In the genomic region with DNA sequence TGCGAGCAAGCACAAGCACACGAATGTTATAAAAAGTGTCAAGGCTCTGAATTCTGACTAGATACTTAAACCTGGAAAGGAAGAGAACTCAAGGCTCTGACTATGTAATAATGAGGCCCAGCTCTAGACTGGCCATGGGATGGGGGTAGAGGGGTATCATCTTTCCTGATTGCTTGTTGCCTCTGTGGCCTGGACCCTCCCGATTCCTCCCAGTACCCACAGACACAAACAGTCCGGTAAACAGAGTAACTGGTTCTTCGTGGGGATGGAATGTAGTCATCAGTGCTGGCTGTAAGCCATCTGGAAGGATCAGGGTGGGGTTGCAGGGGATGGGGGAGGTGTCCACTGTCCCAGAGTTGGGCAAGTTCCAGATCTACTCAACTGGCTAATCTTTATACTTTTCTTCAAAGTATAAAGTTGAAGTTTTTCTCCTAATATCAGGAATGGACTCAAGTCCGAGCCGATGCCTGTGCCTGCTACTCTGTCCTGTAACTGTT, we compare ENCODE assay signal across 13 mouse cellular contexts. TPM values are rescaled to one million over a fixed set of nuclear protein-coding genes. Genes with fewer than 3 reads are reported as not detected.
DNase-seq lines count a peak whose midpoint lies in the region; ATAC-seq and TF ChIP-seq lines count a peak whose summit lies in the region.
"Had no signal": no experiment of that assay in that cellular context is flagged by ENCODE, and none has a peak within 500 bp of the region (broad histone marks: within the 10 kb centered on the region; RNA-seq: fewer than 3 reads in every experiment).

No protein-coding gene starts in this region.

- peak; percentile 18 for DNase-seq in adrenal gland, adult 2 months
- no peak for DNase-seq in adrenal gland, postnatal 10 days
- DNase-seq in testis, postnatal 14 days (ENCODE audit: low spot score), result peak; percentile 22
- DNase-seq in testis, postnatal 10 days (ENCODE audit: low spot score), result no peak
- DNase-seq in kidney, postnatal 4 days, result peak; percentile 17 to 32
- no peak for DNase-seq in stomach, postnatal 0 days (ENCODE audit: low spot score)
- no peak for DNase-seq in right cerebral cortex, postnatal 4 days
- DNase-seq in forebrain, embryonic 10.5 days (ENCODE audit: extremely low spot score, low spot score), result no peak
- DNase-seq: cerebellum, postnatal 14 days; layer of hippocampus, adult 9-11 months had no signal

- H3K9me3 ChIP-seq in stomach, postnatal 0 days (ENCODE audit: control insufficient read depth, low read length), result no peaks in the 10 kb centered on the region
- no peaks in the 10 kb centered on the region for H3K9me3 ChIP-seq in forebrain, embryonic 10.5 days
- H3K9me3 ChIP-seq: heart, embryonic 12.5 days; hindbrain, embryonic 12.5 days had no signal

- H3K27ac ChIP-seq in stomach, postnatal 0 days (replicated peaks), result 0 out of 2 replicates have a peak overlapping the region, but pooled peaks have one; percentile 30
- H3K27ac ChIP-seq in forebrain, embryonic 10.5 days, result no peak overlapping the region
- H3K27ac ChIP-seq: hindbrain, embryonic 12.5 days had no signal

- H3K9ac ChIP-seq in stomach, postnatal 0 days (ENCODE audit: low read length), result no peak overlapping the region
- H3K9ac ChIP-seq: heart, embryonic 12.5 days; hindbrain, embryonic 12.5 days had no signal

- no peak for TF ChIP-seq EP300 in stomach, postnatal 0 days (optimal IDR thresholded peaks at IDR 0.05)

- ATAC-seq in stomach, postnatal 0 days (ENCODE audit: low FRiP score, low TSS enrichment), result no peak

- no peak overlapping the region for H3K4me3 ChIP-seq in stomach, postnatal 0 days (ENCODE audit: low read depth, low read length)
- no peak overlapping the region for H3K4me3 ChIP-seq in forebrain, embryonic 10.5 days
- H3K4me3 ChIP-seq: erythroblast, embryonic 14.5 days; heart, embryonic 12.5 days; hindbrain, embryonic 12.5 days had no signal

- no peak for TF ChIP-seq CTCF in stomach, postnatal 0 days (IDR thresholded peaks at IDR 0.05; ENCODE audit: low read depth)

- 29% methylated on average over 7 of the region's 7 CpGs for WGBS in stomach, postnatal 0 days
- 89% methylated on average over 7 of the region's 7 CpGs for WGBS in forebrain, embryonic 10.5 days

- H3K4me2 ChIP-seq in stomach, postnatal 0 days (replicated peaks; ENCODE audit: low read depth), result no peak overlapping the region
- H3K4me2 ChIP-seq: heart, embryonic 12.5 days; hindbrain, embryonic 12.5 days had no signal

- peaks cover 3% of the 10 kb centered on the region; the same call in 1 of the 2 replicates for H3K4me1 ChIP-seq in stomach, postnatal 0 days (replicated peaks; ENCODE audit: control insufficient read depth, insufficient read depth)
- H3K4me1 ChIP-seq in forebrain, embryonic 10.5 days, result peaks cover 23% of the 10 kb centered on the region

- no peaks in the 10 kb centered on the region for H3K27me3 ChIP-seq in stomach, postnatal 0 days (ENCODE audit: control insufficient read depth, insufficient read depth, low read length)
- no peaks in the 10 kb centered on the region for H3K27me3 ChIP-seq in forebrain, embryonic 10.5 days (ENCODE audit: poor library complexity, severe bottlenecking)
- H3K27me3 ChIP-seq: heart, embryonic 12.5 days; hindbrain, embryonic 12.5 days had no signal

- no peaks in the 10 kb centered on the region for H3K36me3 ChIP-seq in stomach, postnatal 0 days (ENCODE audit: control insufficient read depth, insufficient read depth, low read length)
- peaks cover 4% of the 10 kb centered on the region; the same call in 1 of the 2 replicates for H3K36me3 ChIP-seq in forebrain, embryonic 10.5 days (replicated peaks)
- H3K36me3 ChIP-seq: heart, embryonic 12.5 days had no signal

RNA-seq across cellular contexts. Expression of gene Faap20, which starts 17.5 kb away (rescaled TPM):
- total RNA-seq in adrenal gland, adult 2 months (2021), result 10 to 100 TPM; 40.3 to 57.3 TPM
- polyA plus RNA-seq in adrenal gland, adult 2 months (2012; rRNA removed), result 106 and 127 TPM in 2 replicates
- 10 to 100 TPM; 41.1 to 47.3 TPM for total RNA-seq in adrenal gland, postnatal 10 days (2021)
- polyA plus RNA-seq in stomach, postnatal 0 days (2015; fragmentation: Nextera tagmentation; extraction: Ambion mirVana), result 43.5 and 46.3 TPM in 2 replicates
- 108 and 110 TPM in 2 replicates for polyA plus RNA-seq in forebrain, embryonic 10.5 days (2016; fragmentation: Nextera tagmentation; extraction: Ambion mirVana)

RNA-seq across cellular contexts. Expression of gene Ski, which starts 44.7 kb away (rescaled TPM):
- 10 to 100 TPM; 59.7 to 63.8 TPM for total RNA-seq in adrenal gland, adult 2 months (2021)
- 83.1 and 103 TPM in 2 replicates for polyA plus RNA-seq in adrenal gland, adult 2 months (2012; rRNA removed)
- total RNA-seq in adrenal gland, postnatal 10 days (2021), result 10 to 100 TPM; 65.3 to 80.4 TPM
- 9.7 and 10.8 TPM in 2 replicates for polyA plus RNA-seq in stomach, postnatal 0 days (2015; fragmentation: Nextera tagmentation; extraction: Ambion mirVana)
- 8.6 and 9.7 TPM in 2 replicates for polyA plus RNA-seq in forebrain, embryonic 10.5 days (2016; fragmentation: Nextera tagmentation; extraction: Ambion mirVana)

Comparison
In these comparisons a context has a peak if more than half of its experiments do, and no peak if none do; other contexts are left out.
1. DNase-seq: peak in adrenal gland, adult 2 months (single experiment), testis, postnatal 14 days (single experiment) and kidney, postnatal 4 days (2 of 2); none in adrenal gland, postnatal 10 days (single experiment), testis, postnatal 10 days (single experiment), stomach, postnatal 0 days (single experiment), right cerebral cortex, postnatal 4 days (single experiment) and forebrain, embryonic 10.5 days (single experiment).